Mouse (Mus musculus): Measurements from ENCODE around the gene Zfp39.
"Not testable (repeated sequence)": the region's sequence is repeated elsewhere in the genome, so short reads cannot be mapped to it uniquely, and the experiment has no call there.

The Zfp39 gene

GRCm38 (mm10) chr11:58922420-58922819 lies 18.4 kb upstream of the Zfp39 start:
- no peak for DNase-seq (ENCODE audit: low spot score in 2 of 2)

GRCm38 (mm10) chr11:58918759-58919158 lies 14.7 kb upstream of the Zfp39 start:
- no peak for DNase-seq (ENCODE audit: low spot score in 2 of 2)

- no peak for DNase-seq (ENCODE audit: low spot score in 2 of 2)
These were observed 13.8 kb upstream of the Zfp39 start, which contains the start of gene Btnl10 for GRCm38 (mm10) chr11:58917745-58918366. Gene Btnl10 (plus strand): TSS chr11:58917908.

GRCm38 (mm10) chr11:58916879-58917744 lies 13.1 kb upstream of the Zfp39 start:
- DNase-seq (ENCODE audit: low spot score in 2 of 2) = no peak

GRCm38 (mm10) chr11:58914461-58915028 lies 10.5 kb upstream of the Zfp39 start:
- DNase-seq (ENCODE audit: low spot score in 2 of 2) = peak in 1 of 2 experiments; percentile 34

- no peak for DNase-seq (ENCODE audit: low spot score in 2 of 2)
These were observed 9.8 kb upstream of the Zfp39 start for GRCm38 (mm10) chr11:58913776-58914175.

- DNase-seq (ENCODE audit: low spot score in 2 of 2) = no peak
These were observed 813 bp upstream of the Zfp39 start for GRCm38 (mm10) chr11:58904838-58905237.

GRCm38 (mm10) chr11:58904410-58904718 lies 339 bp upstream of the Zfp39 start:
- DNase-seq (ENCODE audit: low spot score in 2 of 2) = no peak

- no peak for DNase-seq (ENCODE audit: low spot score in 2 of 2)
These were observed 2.9 kb downstream of the Zfp39 start for GRCm38 (mm10) chr11:58901080-58901479.

GRCm38 (mm10) chr11:58897485-58897884 lies 6.5 kb downstream of the Zfp39 start:
- no peak for DNase-seq (ENCODE audit: low spot score in 2 of 2)

GRCm38 (mm10) chr11:58894456-58894855 lies 9.6 kb downstream of the Zfp39 start:
- DNase-seq (ENCODE audit: low spot score in 2 of 2) = no peak

- DNase-seq (ENCODE audit: low spot score in 2 of 2) = no peak
These were observed 13.5 kb downstream of the Zfp39 start for GRCm38 (mm10) chr11:58890511-58890910.

- DNase-seq (ENCODE audit: low spot score in 2 of 2) = no peak
These were observed 20.3 kb downstream of the Zfp39 start for GRCm38 (mm10) chr11:58883756-58884155.

GRCm38 (mm10) chr11:58870961-58871360 lies 33.1 kb downstream of the Zfp39 start:
- DNase-seq (ENCODE audit: low spot score in 2 of 2) = no peak

GRCm38 (mm10) chr11:58867954-58868330 lies 36.1 kb downstream of the Zfp39 start:
- DNase-seq (ENCODE audit: low spot score in 2 of 2) = no peak

GRCm38 (mm10) chr11:58867039-58867953 lies 36.7 kb downstream of the Zfp39 start, which contains the start of gene 2810021J22Rik:
Gene 2810021J22Rik (plus strand): TSS chr11:58867216.
- peak; percentile 84 for DNase-seq (ENCODE audit: low spot score in 2 of 2)

- no peak for DNase-seq (ENCODE audit: low spot score in 2 of 2)
These were observed 43.3 kb downstream of the Zfp39 start for GRCm38 (mm10) chr11:58860744-58861143.

GRCm38 (mm10) chr11:58849731-58850130 lies 54.3 kb downstream of the Zfp39 start:
- DNase-seq (ENCODE audit: low spot score in 2 of 2) = no peak

GRCm38 (mm10) chr11:58847636-58848035 lies 56.4 kb downstream of the Zfp39 start:
- DNase-seq (ENCODE audit: low spot score in 2 of 2) = no peak

GRCm38 (mm10) chr11:58846919-58847461 lies 57.0 kb downstream of the Zfp39 start, which contains the start of gene Gm12258:
Gene Gm12258 (plus strand): TSS chr11:58847158.
- DNase-seq (ENCODE audit: low spot score in 2 of 2) = peak; percentile 88 to 93

- DNase-seq (ENCODE audit: low spot score in 2 of 2) = not testable (repeated sequence)
These were observed 65.1 kb downstream of the Zfp39 start, which contains the start of gene Olfr311 for GRCm38 (mm10) chr11:58838951-58839350. Gene Olfr311 (plus strand): TSS chr11:58839251.
